Mouse (Mus musculus): ENCODE results near the gene Mfap1b.

- TF ChIP-seq CTCF (IDR thresholded peaks at IDR 0.05; ENCODE audit: low read depth, low read length) (no peak), TAL1 (conservative IDR thresholded peaks at IDR 0.05; ENCODE audit: low read depth, low read length) (no peak)
Measured at GRCm38 (mm10) chr2:121425890-121426289, 48.0 kb downstream of the Mfap1b start.
